Mouse (Mus musculus) heart, embryonic 16.5 days (tissue): ENCODE results near the gene Glp2r. TPM values are rescaled to one million over a fixed set of nuclear protein-coding genes. Genes with fewer than 3 reads are reported as not detected.

Experiments
- ATAC-seq: fragments of 200-750 bp; cut with Nextera tagmentation; replicated peaks from 2 replicates; pipeline ENCODE4 v1.8.0; 2017; ENCODE audit warnings: moderate number of reproducible peaks; ENCODE audit not compliant: insufficient read depth, low FRiP score; ENCODE audit errors: extremely low read depth
- H3K27ac ChIP-seq: fragments of 300-500 bp; sonication (generic); 2 replicates; pipeline ENCODE4 v1.5.1; 2014; ENCODE audit warnings: mild to moderate bottlenecking, low read length, control low read depth, moderate library complexity
- H3K27me3 ChIP-seq: fragments of 300-500 bp; sonication (generic); 2 replicates; pipeline ENCODE4 v1.6.1; 2014; ENCODE audit warnings: low read length, mixed read lengths; ENCODE audit not compliant: control insufficient read depth, insufficient read depth
- H3K36me3 ChIP-seq: fragments of 300-500 bp; sonication (generic); 2 replicates; pipeline ENCODE4 v1.6.1; 2014; ENCODE audit not compliant: control insufficient read depth, insufficient read depth
- H3K4me1 ChIP-seq: fragments of 300-500 bp; sonication (generic); 2 replicates; pipeline ENCODE4 v1.6.1; 2014; ENCODE audit warnings: low read length, mixed read lengths; ENCODE audit not compliant: control insufficient read depth, insufficient read depth
- H3K4me2 ChIP-seq: fragments of 300-500 bp; sonication (generic); 2 replicates; pipeline ENCODE4 v1.6.1; 2014; ENCODE audit warnings: low read depth, mild to moderate bottlenecking, control low read depth, low read length
- H3K4me3 ChIP-seq: fragments of 300-500 bp; sonication (generic); 2 replicates; pipeline ENCODE4 v1.5.1; 2014; ENCODE audit warnings: mild to moderate bottlenecking, control low read depth, low read length
- H3K9ac ChIP-seq: fragments of 300-500 bp; sonication (generic); 2 replicates; pipeline ENCODE4 v1.6.1; 2014; ENCODE audit warnings: low read length, control low read depth
- H3K9me3 ChIP-seq: fragments of 300-500 bp; sonication (generic); replicated peaks from 2 replicates; pipeline ENCODE4 v1.6.1; 2016; ENCODE audit warnings: low read length; ENCODE audit not compliant: control insufficient read depth
- WGBS: fragments of 180-500 bp; shearing (Covaris S2); extraction: QIAGEN DNeasy Blood & Tissue Kit; methylation state at CpG from one replicate; pipeline ENCODE4 v1.1.7; 2014; 5-methylcytosine and 5-hydroxymethylcytosine counted together
- polyA plus RNA-seq: library from polyadenylated mRNA; unstranded; fragments of >200 nt; fragmentation: Nextera tagmentation; extraction: Ambion mirVana; gene quantifications from 2 replicates; pipeline ENCODE4 v1.2.1, GENCODE M21; 2015

Gene Glp2r
- polyA plus RNA-seq, 1 experiment from 2014 or later, result 0.07 TPM

- Histone ChIP-seq H3K4me3 (no peak overlapping the region), H3K4me2 (no peak overlapping the region), H3K4me1 (peaks cover 15% of the 10 kb centered on the region), H3K36me3 (no peaks in the 10 kb centered on the region), H3K9me3 (no peaks in the 10 kb centered on the region), H3K9ac (no peak overlapping the region), H3K27ac (no peak overlapping the region), H3K27me3 (no peaks in the 10 kb centered on the region)
- WGBS, result 88% methylated on average over 9 of the region's 9 CpGs
- no peak for ATAC-seq
Observed at GRCm38 (mm10) chr11:67656811-67657210, 114.1 kb downstream of the Glp2r start.

GRCm38 (mm10) chr11:67656366-67656765, 114.6 kb downstream of the Glp2r start:
- no peak overlapping the region for H3K4me2 ChIP-seq
- H3K9me3 ChIP-seq, result no peaks in the 10 kb centered on the region
- ATAC-seq, result no peak
- no peak overlapping the region for H3K9ac ChIP-seq
- WGBS, result 87% methylated on average over 7 of the region's 7 CpGs
- no peak overlapping the region for H3K4me3 ChIP-seq
- H3K27ac ChIP-seq, result no peak overlapping the region
- H3K27me3 ChIP-seq, result no peaks in the 10 kb centered on the region
- no peaks in the 10 kb centered on the region for H3K36me3 ChIP-seq
- H3K4me1 ChIP-seq, result peaks cover 15% of the 10 kb centered on the region

- peak overlapping the region; percentile 14 for H3K27ac ChIP-seq
- no peak for ATAC-seq
- no peaks in the 10 kb centered on the region for H3K27me3 ChIP-seq
- H3K9ac ChIP-seq, result peak overlapping the region; percentile 17; the same call in 1 of the 2 replicates
- no peak overlapping the region for H3K4me3 ChIP-seq
- H3K4me1 ChIP-seq, result peaks cover 15% of the 10 kb centered on the region
- 57% methylated on average over 17 of the region's 17 CpGs for WGBS
- no peaks in the 10 kb centered on the region for H3K36me3 ChIP-seq
- no peak overlapping the region for H3K4me2 ChIP-seq
- no peaks in the 10 kb centered on the region for H3K9me3 ChIP-seq
Observed at GRCm38 (mm10) chr11:67655236-67655959, 115.6 kb downstream of the Glp2r start.

- no peak overlapping the region for H3K9ac ChIP-seq
- 78% methylated on average over 4 of the region's 4 CpGs for WGBS
- no peak overlapping the region for H3K4me3 ChIP-seq
- ATAC-seq, result no peak
- H3K27ac ChIP-seq, result no peak overlapping the region
- no peaks in the 10 kb centered on the region for H3K9me3 ChIP-seq
- H3K27me3 ChIP-seq, result no peaks in the 10 kb centered on the region
- peaks cover 15% of the 10 kb centered on the region for H3K4me1 ChIP-seq
- no peaks in the 10 kb centered on the region for H3K36me3 ChIP-seq
- H3K4me2 ChIP-seq, result no peak overlapping the region
Observed at GRCm38 (mm10) chr11:67654514-67654913, 116.4 kb downstream of the Glp2r start.

GRCm38 (mm10) chr11:67653521-67654090, 117.3 kb downstream of the Glp2r start:
- Histone ChIP-seq H3K9me3 (no peaks in the 10 kb centered on the region), H3K4me3 (no peak overlapping the region), H3K4me2 (no peak overlapping the region), H3K9ac (no peak overlapping the region), H3K36me3 (no peaks in the 10 kb centered on the region), H3K4me1 (peaks cover 15% of the 10 kb centered on the region), H3K27ac (no peak overlapping the region), H3K27me3 (no peaks in the 10 kb centered on the region)
- WGBS, result 88% methylated on average over 9 of the region's 9 CpGs
- ATAC-seq, result no peak

- Histone ChIP-seq H3K4me1 (peaks cover 15% of the 10 kb centered on the region), H3K27ac (no peak overlapping the region), H3K9ac (no peak overlapping the region), H3K4me2 (no peak overlapping the region), H3K4me3 (no peak overlapping the region), H3K9me3 (no peaks in the 10 kb centered on the region), H3K36me3 (no peaks in the 10 kb centered on the region), H3K27me3 (no peaks in the 10 kb centered on the region)
- ATAC-seq, result no peak
- WGBS, result 53% methylated on average over 6 of the region's 6 CpGs
Observed at GRCm38 (mm10) chr11:67652893-67653255, 118.1 kb downstream of the Glp2r start.

- H3K4me1 ChIP-seq, result peaks cover 15% of the 10 kb centered on the region
- no peak overlapping the region for H3K27ac ChIP-seq
- H3K27me3 ChIP-seq, result no peaks in the 10 kb centered on the region
- no peak overlapping the region for H3K4me2 ChIP-seq
- H3K9ac ChIP-seq, result 0 out of 2 replicates have a peak overlapping the region, but pooled peaks have one; percentile 12
- WGBS, result 17% methylated on average over 14 of the region's 14 CpGs
- H3K4me3 ChIP-seq, result no peak overlapping the region
- no peak for ATAC-seq
- H3K9me3 ChIP-seq, result no peaks in the 10 kb centered on the region
- H3K36me3 ChIP-seq, result no peaks in the 10 kb centered on the region
Observed at GRCm38 (mm10) chr11:67652194-67652892, 118.6 kb downstream of the Glp2r start.

GRCm38 (mm10) chr11:67651731-67652130, 119.2 kb downstream of the Glp2r start:
- no peaks in the 10 kb centered on the region for H3K9me3 ChIP-seq
- no peak overlapping the region for H3K9ac ChIP-seq
- no peak for ATAC-seq
- H3K4me1 ChIP-seq, result peaks cover 15% of the 10 kb centered on the region
- no peaks in the 10 kb centered on the region for H3K27me3 ChIP-seq
- H3K4me2 ChIP-seq, result no peak overlapping the region
- WGBS, result 61% methylated on average over 6 of the region's 6 CpGs
- no peak overlapping the region for H3K27ac ChIP-seq
- no peak overlapping the region for H3K4me3 ChIP-seq
- H3K36me3 ChIP-seq, result no peaks in the 10 kb centered on the region
